Mouse (Mus musculus) myocyte (in vitro differentiated cells): ENCODE data around the gene Gm17364. TPM values are rescaled to one million over a fixed set of nuclear protein-coding genes. Genes with fewer than 3 reads are reported as not detected.

Experiments
- H3K27me3 ChIP-seq: one replicate; pipeline ENCODE4 v1.6.1; 2011; ENCODE audit not compliant: control insufficient read depth, insufficient read depth, insufficient read length
- H3K36me3 ChIP-seq: one replicate; pipeline ENCODE4 v1.6.1; 2011; ENCODE audit not compliant: control insufficient read depth, insufficient read depth
- H3K4me2 ChIP-seq: one replicate; pipeline ENCODE4 v1.6.1; 2011; ENCODE audit warnings: low read depth, control low read depth
- H3K4me3 ChIP-seq: one replicate; pipeline ENCODE4 v1.5.1; 2011; ENCODE audit warnings: mild to moderate bottlenecking, control low read depth, moderate library complexity
- H3K79me2 ChIP-seq: one replicate; pipeline ENCODE4 v1.6.1; 2011; ENCODE audit not compliant: control insufficient read depth, insufficient read depth
- H3ac ChIP-seq: one replicate; pipeline ENCODE4 v1.6.1; 2011; ENCODE audit not compliant: control insufficient read depth, insufficient read length
- CEBPB ChIP-seq: IDR thresholded peaks from 2 replicates; pipeline ENCODE4 v1.6.1; 2011; ENCODE audit warnings: mild to moderate bottlenecking, moderate library complexity; ENCODE audit not compliant: poor library complexity, insufficient read depth, severe bottlenecking
- E2F4 ChIP-seq: IDR thresholded peaks from one replicate; pipeline ENCODE4 v1.6.1; 2011; ENCODE audit warnings: mild to moderate bottlenecking, control low read depth, moderate library complexity; ENCODE audit not compliant: insufficient read depth
- MAX ChIP-seq: IDR thresholded peaks from one replicate; pipeline ENCODE4 v1.6.1; 2011; ENCODE audit warnings: low read depth, mild to moderate bottlenecking, control low read depth
- MYOD1 ChIP-seq, 3 experiments: IDR thresholded peaks; one replicate each; pipeline ENCODE4 v1.6.1; 2011; ENCODE audit warnings: control low read depth in 2 of 3, low read depth in 2 of 3, mild to moderate bottlenecking in 2 of 3, moderate library complexity in 1 of 3; ENCODE audit not compliant: insufficient read length in 2 of 3, control insufficient read depth in 1 of 3
- MYOG ChIP-seq, 3 experiments: IDR thresholded peaks; one replicate each; pipeline ENCODE4 v1.6.1; 2011; ENCODE audit warnings: control low read depth in 2 of 3, low read depth in 2 of 3, mild to moderate bottlenecking in 2 of 3; ENCODE audit not compliant: insufficient read length in 2 of 3, control insufficient read depth in 1 of 3, insufficient read depth in 1 of 3
- POLR2A ChIP-seq: IDR thresholded peaks from one replicate; pipeline ENCODE4 v1.6.1; 2011; ENCODE audit warnings: low read depth, mild to moderate bottlenecking, control low read depth, moderate library complexity; ENCODE audit not compliant: insufficient read length
- POLR2AphosphoS2 ChIP-seq: IDR thresholded peaks from one replicate; pipeline ENCODE4 v1.6.1; 2011; ENCODE audit warnings: low read depth, control low read depth; ENCODE audit not compliant: insufficient read length
- REST ChIP-seq: IDR thresholded peaks from one replicate; pipeline ENCODE4 v1.6.1; 2011; ENCODE audit warnings: mild to moderate bottlenecking, control low read depth, moderate library complexity; ENCODE audit not compliant: insufficient read depth, insufficient read length
- SRF ChIP-seq: IDR thresholded peaks from one replicate; pipeline ENCODE4 v1.6.1; 2011; ENCODE audit warnings: low read depth; ENCODE audit not compliant: control insufficient read depth, insufficient read length
- TCF12 ChIP-seq: IDR thresholded peaks from one replicate; pipeline ENCODE4 v1.6.1; 2011; ENCODE audit warnings: mild to moderate bottlenecking, control low read depth; ENCODE audit not compliant: poor library complexity, insufficient read depth, severe bottlenecking
- TCF3 ChIP-seq: IDR thresholded peaks from one replicate; pipeline ENCODE4 v1.6.1; 2011; ENCODE audit warnings: low read depth, control low read depth; ENCODE audit not compliant: insufficient read length
- USF1 ChIP-seq: IDR thresholded peaks from one replicate; pipeline ENCODE4 v1.6.1; 2011; ENCODE audit warnings: low read depth, mild to moderate bottlenecking, control low read depth, moderate library complexity
- polyA plus RNA-seq: library from polyadenylated mRNA; unstranded; fragments of >200 nt; fragmentation: generic; extraction: Trizol; gene quantifications from one replicate; pipeline ENCODE4 v1.2.1, GENCODE M21; 2012; ENCODE audit warnings: missing spikeins

The Gm17364 gene
- polyA plus RNA-seq, 1 experiment, result not detected

- no peak overlapping the region for H3ac ChIP-seq
- no peaks in the 10 kb centered on the region for H3K79me2 ChIP-seq
- no peak overlapping the region for H3K4me3 ChIP-seq
- H3K36me3 ChIP-seq, result no peaks in the 10 kb centered on the region
- H3K27me3 ChIP-seq, result no peaks in the 10 kb centered on the region
- TF ChIP-seq E2F4 (no peak), REST (no peak), USF1 (no peak), TCF3 (no peak), TCF12 (no peak), POLR2A (no peak), MYOG (IDR thresholded peaks at IDR 0.05; ENCODE audit: control insufficient read depth in 1 of 3, insufficient read depth in 1 of 3, insufficient read length in 2 of 3, low read depth in 2 of 3) (no peak), MYOD1 (IDR thresholded peaks at IDR 0.05; ENCODE audit: control insufficient read depth in 1 of 3, insufficient read length in 2 of 3, low read depth in 2 of 3) (no peak), POLR2AphosphoS2 (no peak), CEBPB (no peak), SRF (no peak)
- H3K4me2 ChIP-seq, result no peak overlapping the region
Observed at GRCm38 (mm10) chr13:41291466-41291974, 17.7 kb upstream of the Gm17364 start.

- no peaks in the 10 kb centered on the region for H3K27me3 ChIP-seq
- no peak overlapping the region for H3K4me3 ChIP-seq
- TF ChIP-seq TCF12, result no peak
- TF ChIP-seq TCF3, result no peak
- no peak for TF ChIP-seq POLR2AphosphoS2
- no peak overlapping the region for H3K4me2 ChIP-seq
- H3K79me2 ChIP-seq, result no peaks in the 10 kb centered on the region
- H3ac ChIP-seq, result no peak overlapping the region
- H3K36me3 ChIP-seq, result no peaks in the 10 kb centered on the region
Observed at GRCm38 (mm10) chr13:41286285-41286684, 12.5 kb upstream of the Gm17364 start.

GRCm38 (mm10) chr13:41285448-41285847, 11.7 kb upstream of the Gm17364 start:
- Histone ChIP-seq H3K27me3 (no peaks in the 10 kb centered on the region), H3ac (no peak overlapping the region), H3K79me2 (no peaks in the 10 kb centered on the region), H3K4me2 (no peak overlapping the region), H3K36me3 (no peaks in the 10 kb centered on the region), H3K4me3 (no peak overlapping the region)
- TF ChIP-seq MAX, result no peak
- TF ChIP-seq MYOG (IDR thresholded peaks at IDR 0.05; ENCODE audit: control insufficient read depth in 1 of 3, insufficient read depth in 1 of 3, insufficient read length in 2 of 3, low read depth in 2 of 3), result no peak
- TF ChIP-seq E2F4, result no peak
- TF ChIP-seq POLR2A, result no peak
- TF ChIP-seq TCF12, result no peak
- no peak for TF ChIP-seq CEBPB
- TF ChIP-seq SRF, result no peak
- TF ChIP-seq TCF3, result no peak
- no peak for TF ChIP-seq MYOD1 (IDR thresholded peaks at IDR 0.05; ENCODE audit: control insufficient read depth in 1 of 3, insufficient read length in 2 of 3, low read depth in 2 of 3)
- TF ChIP-seq REST, result no peak
- TF ChIP-seq POLR2AphosphoS2, result no peak
- no peak for TF ChIP-seq USF1

DNA sequence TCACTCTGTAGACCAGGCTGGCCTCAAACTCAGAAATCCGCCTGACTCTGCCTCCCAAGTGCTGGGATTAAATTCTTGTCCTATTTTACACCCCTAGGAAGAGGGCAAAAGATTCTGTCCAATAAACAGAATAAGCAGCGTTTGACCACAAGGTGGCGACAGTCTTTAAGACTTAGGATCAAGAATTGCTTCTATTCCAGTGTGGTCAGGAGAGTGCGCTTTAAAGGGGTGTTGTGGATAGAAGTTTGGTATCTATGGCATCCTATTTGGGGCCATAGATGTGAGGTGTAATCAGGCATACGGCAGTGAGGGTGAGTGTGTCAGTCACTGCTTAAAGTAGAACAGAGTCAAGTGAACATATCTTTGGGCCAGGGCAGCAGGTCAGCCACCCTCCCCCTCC, 9.5 kb upstream of the Gm17364 start:
- Histone ChIP-seq H3K36me3 (no peaks in the 10 kb centered on the region), H3K4me2 (no peak overlapping the region), H3K79me2 (no peaks in the 10 kb centered on the region), H3K27me3 (no peaks in the 10 kb centered on the region), H3ac (no peak overlapping the region), H3K4me3 (no peak overlapping the region)
- TF ChIP-seq TCF3 (no peak), USF1 (no peak), E2F4 (no peak), CEBPB (no peak), POLR2AphosphoS2 (no peak), MYOG (IDR thresholded peaks at IDR 0.05; ENCODE audit: control insufficient read depth in 1 of 3, insufficient read depth in 1 of 3, insufficient read length in 2 of 3, low read depth in 2 of 3) (no peak), TCF12 (no peak), REST (no peak), MYOD1 (IDR thresholded peaks at IDR 0.05; ENCODE audit: control insufficient read depth in 1 of 3, insufficient read length in 2 of 3, low read depth in 2 of 3) (no peak), POLR2A (no peak), MAX (no peak), SRF (no peak)

- Histone ChIP-seq H3K36me3 (no peaks in the 10 kb centered on the region), H3ac (no peak overlapping the region), H3K4me3 (no peak overlapping the region), H3K4me2 (no peak overlapping the region), H3K79me2 (no peaks in the 10 kb centered on the region), H3K27me3 (no peaks in the 10 kb centered on the region)
- TF ChIP-seq CEBPB (no peak), MYOD1 (IDR thresholded peaks at IDR 0.05; ENCODE audit: control insufficient read depth in 1 of 3, insufficient read length in 2 of 3, low read depth in 2 of 3) (no peak), POLR2AphosphoS2 (no peak), REST (no peak), USF1 (no peak), MYOG (IDR thresholded peaks at IDR 0.05; ENCODE audit: control insufficient read depth in 1 of 3, insufficient read depth in 1 of 3, insufficient read length in 2 of 3, low read depth in 2 of 3) (no peak), SRF (no peak), MAX (no peak), TCF12 (no peak), POLR2A (no peak)
Observed at GRCm38 (mm10) chr13:41280696-41281095, 6.9 kb upstream of the Gm17364 start.
